Mouse (Mus musculus): ENCODE results near the gene Klhl21.

GRCm38 (mm10) chr4:151986650-151987049 is 22.0 kb upstream of the Klhl21 start:
- TF ChIP-seq MAFK (IDR thresholded peaks at IDR 0.05; ENCODE audit: insufficient read depth, low read depth, low read length) (no peak), CHD2 (IDR thresholded peaks at IDR 0.05; ENCODE audit: low read depth, low read length) (no peak), HCFC1 (IDR thresholded peaks at IDR 0.05; ENCODE audit: borderline replicate concordance, insufficient read depth, low read length) (no peak)
